Mouse (Mus musculus): ENCODE measurements around the gene Pnpla7.

- no peak for TF ChIP-seq CTCF (IDR thresholded peaks at IDR 0.05; ENCODE audit: low read depth)
- 0 out of 2 replicates have a peak, but pooled peaks have one; percentile 10 for TF ChIP-seq EP300 (IDR thresholded peaks at IDR 0.05; ENCODE audit: low read depth)
Observed at GRCm38 (mm10) chr2:24974906-24975703, 728 bp upstream of the Pnpla7 start, which contains the start of gene Mrpl41.

Data from heart, postnatal 0 days (tissue).